Mouse (Mus musculus) kidney, postnatal 36 days (tissue): Measurements from ENCODE around the gene Eif2b5.

Experiments
- DNase-seq, 2 experiments: peaks; one replicate each; pipeline ENCODE4 v3.0.0; 2021 to 2022; ENCODE audit warnings: mixed read lengths in 2 of 2

The Eif2b5 gene

DNA sequence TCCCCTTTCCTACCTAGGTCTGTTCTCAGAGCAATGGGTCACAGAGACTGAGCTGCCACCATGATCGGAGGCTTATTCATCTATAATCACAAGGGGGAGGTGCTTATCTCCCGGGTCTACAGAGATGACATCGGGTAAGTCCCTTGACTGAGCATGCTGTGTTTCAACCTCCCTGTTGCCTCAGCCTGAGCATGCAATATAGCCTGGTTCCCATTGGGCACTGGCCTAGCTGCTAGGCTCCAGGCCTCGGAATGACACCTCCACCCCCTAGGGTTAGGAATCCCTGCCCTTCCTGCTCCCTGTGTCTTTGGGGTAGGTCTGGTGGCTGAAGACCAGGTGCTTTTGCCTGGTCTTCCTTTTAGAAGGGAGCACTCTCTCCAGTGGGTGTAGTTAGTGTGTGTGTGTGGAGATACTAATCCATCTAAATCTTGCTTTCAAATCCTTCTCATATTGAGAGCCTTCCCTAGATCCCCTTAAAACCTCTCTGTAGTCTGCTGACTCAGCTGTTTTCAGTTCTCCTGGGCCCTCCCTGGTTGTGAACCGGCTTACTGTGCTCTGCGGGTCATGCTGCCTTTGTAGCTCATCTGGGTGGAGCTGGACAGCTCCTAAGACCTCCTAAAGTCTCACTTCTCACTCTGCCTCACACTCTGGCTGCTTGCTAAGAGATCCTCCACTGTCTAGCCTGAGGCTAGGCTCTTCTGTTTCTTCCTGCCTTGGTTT is 39.1 kb downstream of the Eif2b5 start:
- no peak for DNase-seq

DNA sequence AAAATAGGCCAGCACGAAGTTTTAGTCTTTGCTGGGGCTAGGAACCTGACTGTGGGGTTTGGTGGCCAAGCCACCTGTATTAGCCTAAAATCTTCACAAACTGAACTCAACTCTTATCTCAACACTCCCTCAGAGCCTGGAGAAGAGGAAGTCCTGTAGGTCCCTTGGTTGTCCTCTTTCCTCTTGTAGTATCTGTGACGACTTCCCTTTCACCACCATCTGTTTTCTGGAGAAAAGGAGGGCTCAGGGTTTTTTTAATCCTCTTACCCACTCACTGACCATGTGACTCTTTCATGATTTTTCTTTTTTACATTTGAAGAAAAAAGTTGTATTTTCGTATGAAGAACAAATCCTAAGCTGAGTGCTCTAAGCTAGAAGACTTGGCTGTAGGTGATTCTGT is 41.0 kb downstream of the Eif2b5 start:
- no peak for DNase-seq

DNA sequence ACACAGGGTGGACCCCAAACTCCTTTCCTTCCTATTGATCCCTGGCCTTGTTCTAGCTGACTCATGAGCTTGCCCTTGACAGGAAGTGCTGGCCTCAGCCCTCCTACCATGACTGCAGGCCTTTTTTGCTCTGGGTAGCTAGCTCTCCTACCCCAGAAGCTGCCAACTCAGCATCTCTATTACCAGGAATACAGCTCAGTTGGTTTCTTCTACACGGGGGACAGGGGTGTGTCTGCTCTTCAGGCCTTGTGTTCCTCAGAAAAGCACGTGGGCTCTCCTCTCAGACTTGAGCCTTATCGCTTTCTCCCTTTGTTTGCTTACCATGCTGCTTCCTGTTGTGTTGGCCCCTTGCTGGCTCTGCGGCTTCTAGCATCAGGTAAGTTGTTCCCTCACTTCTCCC is 41.8 kb downstream of the Eif2b5 start:
- no peak for DNase-seq

DNA sequence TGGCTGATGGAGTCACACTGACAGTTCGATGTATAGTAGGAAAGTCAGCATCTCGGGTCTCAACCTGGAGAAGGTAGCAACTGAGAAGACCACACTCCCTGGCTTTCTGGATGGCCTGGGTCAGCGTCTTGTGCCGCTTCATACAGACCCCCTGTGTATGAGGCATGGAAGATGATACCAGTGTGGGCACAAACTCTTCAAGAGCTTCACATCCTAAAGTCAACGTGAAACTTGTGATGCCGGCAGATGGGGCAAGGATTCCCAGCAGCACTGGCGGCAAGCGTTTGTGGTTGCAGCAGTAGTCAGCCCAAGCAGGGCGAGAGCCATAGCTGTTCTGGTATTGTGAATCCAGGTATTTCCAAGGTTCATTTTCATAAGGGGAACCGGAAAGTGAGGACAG is 47.1 kb downstream of the Eif2b5 start:
- no peak for DNase-seq

DNA sequence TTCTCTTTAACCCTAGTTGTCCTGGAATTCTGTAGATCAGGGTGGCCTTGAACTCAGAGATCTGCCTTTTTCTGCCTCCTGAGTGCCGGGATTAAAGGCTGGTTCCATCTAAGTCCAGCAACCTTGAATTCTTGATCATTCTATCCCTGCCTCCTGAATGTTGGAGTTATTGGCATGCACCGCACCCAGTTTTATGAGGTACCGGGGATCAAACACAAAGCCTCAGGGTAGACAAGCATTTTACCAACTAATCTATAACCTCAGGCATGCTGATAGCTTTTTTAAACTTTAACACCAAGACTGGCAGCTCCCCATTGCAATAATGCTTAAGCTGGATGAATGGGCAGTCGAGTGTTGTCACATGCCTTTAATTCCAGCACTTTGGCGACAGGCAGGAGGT is 48.8 kb downstream of the Eif2b5 start:
- no peak for DNase-seq

DNA sequence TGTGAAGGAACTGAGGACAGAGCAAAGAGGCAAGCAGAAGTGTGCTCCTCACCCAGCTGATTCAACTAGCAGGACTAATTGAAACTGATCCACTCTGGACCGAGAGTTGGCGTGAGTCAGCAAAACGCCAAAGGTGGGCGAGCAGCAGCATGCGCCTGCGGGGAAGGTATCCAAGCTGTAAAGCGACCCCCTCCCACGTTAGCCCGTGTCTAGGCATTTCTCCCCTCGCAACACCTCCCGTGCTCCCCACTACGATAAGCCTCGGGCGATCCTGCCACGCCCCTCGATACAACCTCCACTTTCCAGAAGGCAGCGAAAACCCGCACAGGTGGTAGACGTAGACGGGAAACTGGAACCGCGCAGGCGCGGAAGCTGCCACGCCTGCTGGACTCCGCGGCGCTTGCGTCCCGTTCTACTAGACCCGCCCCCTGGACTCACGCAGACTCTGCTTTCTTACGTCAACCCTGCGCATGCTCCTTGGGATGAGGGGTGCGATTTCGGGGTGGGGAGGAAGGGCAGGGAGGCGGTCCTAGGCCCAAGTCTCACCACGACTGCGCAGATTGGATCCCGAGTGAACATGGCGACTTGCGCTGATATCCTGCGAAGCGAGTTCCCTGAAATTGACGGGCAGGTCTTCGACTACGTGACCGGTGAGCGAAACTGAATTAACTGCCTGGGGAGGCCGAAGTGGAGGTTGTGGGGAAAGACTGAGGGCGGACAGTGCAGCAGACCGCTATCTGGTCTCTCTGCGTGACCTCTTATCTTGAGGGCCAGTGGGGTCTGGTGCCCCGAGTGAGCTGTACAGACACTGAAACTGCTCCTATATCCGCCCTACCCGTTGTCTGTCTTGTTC is 49.7 kb downstream of the Eif2b5 start, which contains the start of gene Abcf3:
Abcf3 (plus strand) TSS at position 482 of the 853 bp plus-strand sequence.
- peak; percentile 98 to 99 for DNase-seq

DNA sequence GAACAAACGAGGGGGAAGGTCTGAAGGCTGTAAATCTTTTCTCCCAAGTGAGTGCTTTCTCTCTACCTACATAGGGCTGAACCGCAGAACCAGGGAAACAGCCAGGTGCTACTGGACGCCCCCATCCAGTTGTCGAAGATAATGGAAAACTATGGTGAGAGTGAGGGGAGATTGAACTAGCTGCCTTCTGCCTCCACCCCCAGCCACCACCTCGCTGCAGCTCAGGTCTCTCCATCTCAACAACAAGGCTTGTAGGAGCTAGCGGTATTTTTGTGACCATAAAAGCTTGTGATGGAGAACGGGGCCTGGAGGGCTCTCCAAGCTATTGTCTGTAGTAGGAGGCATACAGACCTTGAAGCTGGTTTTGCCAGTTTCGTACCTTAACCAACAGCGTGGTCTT is 50.5 kb downstream of the Eif2b5 start:
- DNase-seq = no peak

DNA sequence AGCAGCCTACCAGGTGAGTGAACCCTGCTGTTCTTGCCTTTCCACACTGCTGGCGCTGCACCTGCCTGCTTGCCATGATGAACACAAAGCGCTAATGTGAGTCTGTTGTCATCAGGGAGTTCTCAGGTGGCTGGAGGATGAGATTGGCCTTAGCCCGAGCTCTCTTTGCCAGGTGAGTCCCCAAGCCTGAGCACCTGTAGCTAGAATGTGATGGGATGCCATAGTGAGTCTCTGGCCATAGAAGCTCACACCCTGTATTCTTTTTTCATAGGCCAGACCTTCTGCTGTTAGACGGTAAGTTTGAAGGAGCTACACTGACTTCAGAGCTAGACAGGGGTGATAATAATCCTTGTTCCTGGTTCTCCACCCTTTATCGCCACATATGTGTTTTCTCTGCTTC is 53.1 kb downstream of the Eif2b5 start:
- no peak for DNase-seq

DNA sequence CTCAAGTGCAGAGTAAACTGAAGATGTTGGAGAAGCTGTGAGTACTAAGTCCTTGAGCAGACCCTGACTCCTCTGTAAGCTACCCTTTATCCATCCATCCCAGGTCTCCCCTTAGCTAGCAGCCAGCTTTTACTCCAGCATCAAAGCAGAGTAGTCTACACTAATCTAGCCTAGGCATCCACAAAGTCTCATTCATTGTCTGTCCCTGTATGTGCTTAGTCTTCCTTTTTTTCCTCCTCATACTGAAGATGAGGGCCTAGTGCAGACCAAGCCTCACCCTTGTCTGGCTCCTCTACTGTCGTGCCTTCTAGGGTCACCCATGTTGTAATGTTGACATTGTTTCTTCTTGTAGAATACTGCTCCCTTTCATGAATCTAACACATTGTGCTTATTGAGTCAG is 54.0 kb downstream of the Eif2b5 start:
- DNase-seq = no peak

DNA sequence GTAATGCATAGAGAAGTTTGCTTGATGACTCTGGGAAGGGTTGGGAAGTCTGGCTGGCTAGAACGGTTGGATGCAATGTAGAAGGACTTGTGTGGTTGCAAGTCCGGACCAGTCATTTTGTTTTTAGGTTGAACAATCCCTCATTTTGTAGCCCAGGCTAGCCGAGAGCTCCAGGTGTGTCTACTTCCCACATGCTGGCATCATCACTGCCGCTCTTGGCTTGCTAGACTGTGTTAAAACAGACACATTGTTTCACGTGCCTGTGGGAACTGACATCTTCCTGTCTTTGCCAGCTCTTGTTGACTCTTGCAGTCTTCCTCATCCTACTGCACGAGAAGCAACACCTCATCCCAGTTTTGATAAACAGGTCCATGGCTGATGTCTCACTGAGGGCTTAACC is 56.4 kb downstream of the Eif2b5 start:
- DNase-seq = no peak

DNA sequence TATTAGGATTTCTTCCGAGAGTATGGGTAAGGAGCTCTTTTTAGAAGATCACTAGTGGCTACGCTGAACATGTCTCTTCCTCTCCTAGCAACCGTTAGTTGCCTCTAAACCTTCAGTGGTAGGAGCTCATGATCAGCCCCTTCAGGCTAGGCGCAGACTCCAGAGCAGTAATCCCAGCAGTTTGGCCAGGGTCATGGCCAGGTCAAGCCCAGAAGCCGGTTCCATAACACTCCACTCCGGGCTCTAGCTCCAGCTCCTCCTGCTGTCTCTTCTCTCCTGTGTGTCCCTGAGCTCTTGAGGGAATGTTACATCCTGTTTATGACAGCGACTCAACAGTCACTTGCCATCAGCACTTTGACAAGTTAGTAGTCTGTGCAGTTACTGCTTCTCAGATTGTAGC is 58.8 kb downstream of the Eif2b5 start:
- DNase-seq = no peak
